Mouse (Mus musculus) embryo, embryonic 10 days (tissue): ENCODE measurements around the gene Larp4.
"Not testable (repeated sequence)": the region's sequence is repeated elsewhere in the genome, so short reads cannot be mapped to it uniquely, and the experiment has no call there.

Experiments
- DNase-seq: peaks from one replicate; pipeline ENCODE4 v3.0.0-alpha.2; 2015; ENCODE audit warnings: low spot score

Gene Larp4

DNA sequence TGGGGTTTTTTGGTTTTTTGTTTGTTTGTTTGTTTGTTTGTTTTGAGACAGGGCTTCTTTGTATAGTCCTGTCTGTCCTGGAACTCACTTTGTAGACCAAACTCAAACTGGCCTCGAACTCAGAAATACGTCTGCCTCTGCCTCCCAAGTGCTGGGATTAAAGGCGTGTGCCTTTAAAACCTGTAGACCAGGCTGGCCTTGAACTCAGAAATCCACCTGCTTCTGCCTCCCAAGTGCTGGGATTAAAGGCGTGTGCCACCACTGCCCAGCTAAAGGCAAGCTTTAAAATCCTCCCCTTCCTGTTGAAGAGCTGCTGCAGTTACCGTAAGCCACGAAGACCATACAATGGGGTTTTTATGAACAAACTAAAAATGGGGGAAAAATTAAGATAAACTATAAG is at the start of gene Larp4:
Gene Larp4, plus strand, starts transcription at position 301 of the 400 bp plus-strand sequence.
- not testable (repeated sequence) for DNase-seq

DNA sequence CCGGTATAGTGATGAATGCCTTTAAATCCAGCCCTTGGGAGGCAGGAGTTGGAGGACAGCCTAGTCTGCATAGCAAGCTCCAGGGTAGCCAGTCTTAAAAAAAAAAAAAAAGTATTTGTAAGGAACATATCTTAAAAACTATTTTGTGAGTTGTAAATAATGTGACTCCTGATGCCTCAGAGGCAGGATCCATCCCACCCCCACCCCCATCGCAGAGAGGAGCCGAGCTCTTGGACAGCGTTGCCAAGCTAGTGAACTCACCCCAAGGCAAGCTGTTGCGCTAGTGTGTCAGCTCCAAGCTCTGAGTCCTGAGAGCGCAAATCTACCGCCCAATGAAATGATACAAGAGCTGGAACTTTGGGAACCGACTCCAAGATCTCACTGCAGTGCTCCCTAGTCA is 38.6 kb upstream of the Larp4 start:
- no peak for DNase-seq

DNA sequence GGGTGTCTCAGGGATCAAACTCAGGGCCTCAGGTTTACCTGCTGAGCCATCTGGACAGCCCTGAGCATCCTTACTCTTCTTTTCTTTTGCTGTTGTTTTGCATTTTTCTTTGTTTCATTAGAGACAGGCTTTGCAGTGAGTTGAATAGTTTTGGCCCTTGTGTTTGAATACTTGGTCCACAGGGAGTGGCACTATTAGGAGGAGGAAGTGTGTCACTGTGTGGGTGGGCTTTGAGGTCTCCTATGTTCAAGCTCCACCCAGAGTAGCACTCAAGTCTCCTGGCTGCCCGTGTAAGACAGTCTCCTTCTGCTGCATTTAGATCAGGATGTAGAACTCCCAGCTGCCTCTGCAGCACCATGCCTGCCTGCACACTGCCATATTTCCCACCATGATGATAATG is 35.4 kb upstream of the Larp4 start:
- no peak for DNase-seq

DNA sequence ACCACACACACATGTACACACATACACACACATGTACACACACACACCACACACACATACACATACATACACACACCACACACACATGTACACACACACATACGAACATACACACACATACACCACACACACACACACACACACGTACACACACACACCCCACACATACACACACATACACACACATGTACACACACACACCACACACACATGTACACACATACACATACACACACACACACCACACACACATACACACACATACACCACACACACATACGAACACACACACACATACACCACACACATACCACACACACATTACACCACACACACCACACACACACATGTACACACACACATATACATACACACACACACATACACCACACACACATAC is 33.2 kb upstream of the Larp4 start:
- no peak for DNase-seq

DNA sequence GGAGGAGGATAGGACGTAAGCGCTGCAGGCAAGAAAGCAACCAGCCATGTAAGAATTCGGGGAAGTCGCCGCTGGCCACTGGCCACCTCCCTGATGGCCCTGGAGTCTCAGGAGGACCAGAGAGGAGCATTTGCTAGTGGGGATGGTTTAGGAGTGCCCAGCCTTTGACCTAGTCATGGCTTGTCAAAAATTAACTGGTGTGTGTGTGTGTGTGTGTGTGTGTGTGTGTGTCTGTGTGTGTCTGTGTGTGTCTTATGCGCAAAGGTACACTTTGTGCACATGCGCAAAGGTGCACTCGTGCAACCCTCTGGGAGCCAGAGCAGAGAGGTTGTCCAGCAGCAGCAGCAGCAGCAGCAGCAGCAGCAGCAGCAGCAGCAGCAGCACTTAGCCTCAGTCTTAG is 32.0 kb upstream of the Larp4 start:
- DNase-seq, result no peak

DNA sequence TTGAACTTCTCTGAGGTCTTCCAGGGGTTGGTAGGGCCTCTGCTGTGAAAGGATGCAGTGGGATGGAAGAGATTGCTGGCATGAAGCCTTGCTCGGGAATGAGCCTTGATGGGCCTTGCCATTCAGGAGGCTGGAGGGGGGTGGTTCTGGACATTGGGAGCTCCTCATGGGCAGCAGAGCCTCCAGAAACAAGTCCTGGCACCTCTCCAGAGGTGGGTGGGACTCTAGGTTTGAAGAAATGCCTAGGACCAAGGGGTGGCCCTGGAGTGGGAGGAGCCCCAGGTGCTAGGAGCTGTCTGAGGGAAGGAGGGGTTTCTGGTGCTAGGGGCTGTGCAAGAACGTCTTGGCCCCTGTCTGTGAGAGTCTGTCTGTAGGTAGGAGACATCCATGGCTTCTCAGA is 29.4 kb upstream of the Larp4 start:
- DNase-seq, result no peak

DNA sequence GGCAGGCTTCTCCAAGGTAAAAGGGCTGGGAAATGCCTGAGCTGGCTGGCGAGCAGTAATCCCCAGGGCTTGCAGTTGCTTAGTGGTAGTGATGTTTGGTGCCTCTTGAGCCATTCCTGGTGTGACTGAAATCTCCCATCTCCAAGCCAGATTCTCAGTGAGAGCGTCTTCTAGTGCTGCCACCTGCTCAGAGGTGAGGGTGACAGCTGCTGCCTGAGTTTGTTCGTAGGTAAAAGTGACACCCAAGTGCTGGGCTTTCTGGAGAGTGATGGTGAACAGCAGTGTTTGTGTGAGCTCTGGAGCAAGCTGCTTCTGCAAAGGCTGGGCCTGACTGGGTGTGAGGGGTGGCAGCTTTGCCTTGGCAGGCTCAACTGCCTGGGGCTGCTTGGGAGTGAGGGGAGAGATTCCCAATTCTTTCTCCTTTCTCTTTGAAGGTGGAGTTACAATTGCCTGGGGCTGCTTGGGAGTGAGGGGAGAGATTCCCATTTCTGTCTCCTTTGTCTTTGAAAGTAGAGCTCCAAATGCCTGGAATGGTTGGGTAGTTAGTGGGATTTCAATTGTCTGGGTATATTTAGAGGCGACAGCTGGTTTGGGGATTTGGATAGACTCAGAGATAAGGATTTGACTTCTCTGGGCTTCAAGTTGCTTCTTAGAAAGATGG is 28.8 kb upstream of the Larp4 start:
- DNase-seq, result no peak

DNA sequence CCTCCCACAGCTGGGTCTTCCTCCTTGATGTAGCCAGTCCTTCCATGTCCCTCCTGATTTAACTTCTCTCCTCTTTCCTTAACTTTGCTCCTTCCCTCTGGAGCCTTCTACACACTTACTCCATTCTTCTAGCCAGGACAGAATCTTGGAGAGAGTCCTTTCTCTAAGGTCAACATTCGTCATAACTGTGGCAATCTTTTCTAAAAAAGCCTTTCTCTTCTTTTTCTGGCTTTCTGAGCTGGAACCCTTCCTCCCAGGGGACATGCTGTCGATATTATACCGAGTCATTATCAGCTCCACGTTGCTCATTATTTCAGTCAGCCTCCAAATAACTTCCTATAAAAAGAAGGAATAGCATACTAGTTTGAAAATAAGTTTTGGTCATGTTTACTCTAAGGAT is 14.5 kb upstream of the Larp4 start:
- no peak for DNase-seq

DNA sequence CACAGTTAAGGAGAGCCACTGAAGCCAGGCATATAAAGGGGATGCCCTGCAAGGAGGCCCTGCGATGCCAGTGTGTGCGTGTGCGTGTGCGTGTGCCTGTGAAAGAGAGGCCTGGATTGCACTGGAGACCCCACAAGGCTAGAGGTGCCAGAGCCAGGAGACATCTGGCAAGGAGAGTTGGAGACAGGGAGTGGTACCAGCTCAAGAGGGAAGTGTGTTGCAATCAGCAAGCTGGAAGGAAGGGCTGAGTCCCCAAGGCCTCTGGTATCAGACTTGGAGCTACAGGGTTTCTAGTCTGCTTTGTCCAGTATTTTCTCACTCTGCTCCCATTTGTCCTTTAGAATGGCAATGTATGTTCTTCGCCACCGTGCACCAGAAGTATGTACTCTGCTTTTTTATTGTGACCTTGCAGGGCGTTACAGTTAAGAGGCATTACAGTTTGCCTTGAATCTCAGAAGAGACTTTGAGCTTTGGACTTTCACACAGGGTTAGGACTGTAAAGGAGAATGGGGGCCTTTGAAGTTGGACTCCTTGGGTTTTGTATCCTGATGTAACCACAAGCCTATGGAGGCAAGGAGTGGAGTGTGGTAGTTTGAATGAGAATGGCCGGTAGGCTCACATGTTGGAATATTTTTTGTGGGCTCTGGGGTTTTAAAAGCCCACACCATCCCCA is 4.6 kb upstream of the Larp4 start:
- DNase-seq, result no peak

DNA sequence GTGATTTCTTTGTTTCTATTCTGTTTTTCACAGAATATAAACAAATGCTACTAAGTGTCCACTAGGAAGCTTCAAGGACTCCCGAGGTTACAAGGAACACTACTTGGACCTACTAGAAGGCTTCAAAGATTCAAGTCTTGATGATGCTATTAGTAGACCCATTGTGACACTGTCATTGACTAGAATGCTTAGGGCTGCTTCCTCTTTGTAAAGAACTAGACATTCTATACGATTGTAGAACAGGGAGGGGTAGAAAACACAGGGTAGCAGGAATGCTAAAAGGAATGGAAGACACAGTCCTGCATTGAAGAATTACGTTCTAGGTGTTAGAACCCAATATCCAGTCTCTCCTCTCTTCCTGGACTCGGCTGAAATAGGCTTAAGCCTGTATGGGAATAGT is 2.9 kb upstream of the Larp4 start, which contains the start of gene Fam186a:
Gene Fam186a, minus strand, starts transcription at position 101 of the 400 bp plus-strand sequence.
- no peak for DNase-seq

DNA sequence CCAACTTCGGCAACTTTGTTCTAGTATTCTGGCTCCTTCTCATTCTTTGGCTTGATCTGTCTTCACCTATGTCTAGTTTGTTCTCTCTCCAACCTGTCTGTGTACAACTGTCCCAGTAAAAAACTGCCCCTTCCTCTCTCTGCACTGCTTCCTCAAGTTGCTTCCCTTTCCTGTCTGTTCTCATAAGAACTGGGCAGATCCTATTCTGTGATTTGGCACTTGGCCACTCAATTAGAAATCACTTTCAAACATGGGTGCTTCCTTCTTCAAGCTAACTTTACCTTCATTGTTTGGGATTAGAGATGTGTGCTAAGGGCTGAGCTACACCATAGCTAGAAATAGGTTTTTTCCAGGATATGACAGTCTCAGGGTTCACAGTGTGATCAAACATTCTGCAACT is 741 bp downstream of the Larp4 start:
- DNase-seq, result no peak

DNA sequence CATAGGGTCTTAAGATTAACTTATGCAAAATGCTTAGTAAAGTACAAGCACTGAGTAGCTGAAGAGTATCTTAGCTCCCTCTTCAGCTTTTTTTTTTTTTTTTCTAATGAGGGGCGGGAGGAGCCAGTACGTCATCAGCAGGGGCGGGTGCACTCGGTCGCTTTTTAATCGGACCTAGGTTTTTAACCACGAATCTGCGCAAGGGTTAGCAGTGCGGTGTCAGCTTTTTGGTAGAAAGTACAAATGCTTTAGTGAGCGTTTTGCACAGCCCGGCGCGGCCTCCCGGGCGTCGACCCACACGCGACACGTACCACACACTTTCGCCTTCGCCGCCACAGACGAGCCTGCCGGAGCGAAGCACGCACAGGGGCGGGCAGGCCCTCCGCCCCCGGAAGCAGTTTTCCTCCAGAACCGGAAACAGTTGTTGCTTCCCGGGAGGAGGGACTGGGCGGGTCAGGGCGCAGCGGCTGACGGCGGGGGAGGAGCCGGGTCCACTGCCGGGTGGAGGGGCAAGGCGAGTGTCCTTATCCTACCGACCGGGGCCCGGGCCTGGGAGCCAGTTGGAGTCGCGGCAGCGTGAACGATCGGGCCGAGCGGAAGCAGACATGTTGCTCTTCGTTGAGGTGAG is 2.6 kb downstream of the Larp4 start:
- DNase-seq, result peak; percentile 96

DNA sequence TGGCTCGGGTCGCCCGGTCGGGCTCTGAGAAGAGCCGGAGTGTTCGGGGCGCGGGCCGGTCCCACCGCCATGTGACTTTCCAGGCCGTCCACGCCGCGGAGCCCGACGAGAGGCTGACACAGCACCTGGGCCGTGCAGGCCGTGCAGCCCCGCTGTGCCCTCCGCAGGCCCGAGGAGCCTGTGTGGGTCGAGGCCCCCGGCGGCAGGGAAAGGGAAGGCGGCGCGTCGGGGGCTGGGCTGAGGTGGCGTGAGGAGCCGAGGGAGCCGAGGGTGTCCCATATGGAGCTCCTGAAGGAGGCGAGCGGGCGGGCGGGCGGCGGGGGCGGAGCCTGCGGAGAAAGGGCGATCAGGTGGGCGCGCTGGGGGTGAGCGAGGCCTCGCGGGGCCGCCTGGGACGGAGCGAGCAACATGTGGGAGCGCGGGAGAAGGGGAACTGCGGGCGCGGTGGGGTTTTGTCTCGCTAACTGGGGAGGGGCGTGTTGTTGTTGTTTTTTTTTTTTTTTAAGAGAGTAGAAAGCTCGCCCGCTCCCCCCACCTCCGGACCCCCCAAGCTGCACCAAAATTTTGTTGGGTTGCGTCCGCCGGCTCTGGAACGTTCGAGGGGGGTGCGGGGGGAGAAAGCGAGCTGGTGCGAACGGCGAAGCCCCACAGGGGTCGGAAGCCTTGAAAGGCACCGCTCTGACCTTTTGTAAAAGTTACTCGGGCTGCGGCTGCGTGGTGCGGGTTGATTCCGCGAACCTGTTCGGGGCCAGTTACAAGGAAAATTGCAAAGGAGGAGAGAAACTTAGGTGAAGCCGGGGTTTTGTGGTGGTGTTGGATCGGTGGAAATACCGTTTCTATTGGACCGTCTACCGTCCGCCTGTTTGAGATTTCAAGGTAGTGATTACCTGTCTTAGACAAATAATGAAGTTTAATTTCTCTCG is 3.4 kb downstream of the Larp4 start:
- peak; percentile 85 for DNase-seq

DNA sequence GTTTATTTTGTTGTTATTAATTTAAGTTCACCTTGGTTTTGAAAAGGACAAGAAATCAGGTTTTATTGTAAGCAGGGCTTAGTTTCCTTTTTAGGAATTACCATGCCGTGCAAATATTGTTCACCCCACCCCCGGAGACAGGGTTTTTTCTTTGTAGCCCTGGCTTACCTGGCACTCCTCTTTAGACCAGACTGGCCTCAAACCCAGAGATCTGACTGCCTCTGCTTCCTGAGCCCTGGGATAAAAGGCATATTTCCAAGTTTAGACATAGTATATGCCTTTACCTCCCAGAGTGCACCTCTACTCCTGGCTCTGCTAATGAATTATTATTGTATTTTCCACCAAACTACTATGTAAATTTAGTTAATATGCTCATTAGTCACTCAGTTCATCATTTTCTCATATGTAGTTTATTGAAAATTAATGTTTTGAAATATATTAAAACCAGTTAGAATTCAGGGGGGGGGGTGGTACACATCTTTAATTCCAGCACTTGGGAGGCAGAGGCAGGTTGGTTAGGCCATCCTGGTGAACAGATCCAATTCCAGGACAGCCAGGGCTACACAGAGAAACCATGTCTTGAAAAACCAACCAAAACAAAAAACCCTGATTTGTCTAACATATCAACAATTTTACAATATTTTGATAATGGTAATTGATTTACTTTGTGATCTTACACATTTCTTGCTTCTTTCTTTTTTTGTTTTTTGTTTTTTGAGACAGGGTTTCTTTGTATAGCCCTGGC is 4.8 kb downstream of the Larp4 start:
- DNase-seq, result no peak

DNA sequence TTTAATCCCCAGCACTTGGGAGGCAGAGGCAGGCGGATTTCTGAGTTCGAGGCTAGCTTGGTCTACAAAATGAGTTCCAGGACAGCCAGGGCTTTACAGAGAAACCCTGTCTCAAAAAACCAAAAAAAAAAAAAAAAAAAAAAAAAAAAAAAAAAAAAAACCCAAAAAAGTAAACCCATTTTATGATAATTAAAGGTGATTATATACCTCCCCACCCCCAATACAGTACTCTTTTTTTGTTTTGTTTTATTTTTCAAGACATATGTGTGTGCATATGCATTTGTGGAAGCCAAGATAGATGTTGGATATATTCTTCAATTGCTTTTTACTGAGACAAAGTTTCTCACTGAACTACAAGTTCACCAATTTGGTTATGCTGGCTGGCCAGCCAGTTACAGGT is 6.3 kb downstream of the Larp4 start:
- DNase-seq, result not testable (repeated sequence)

DNA sequence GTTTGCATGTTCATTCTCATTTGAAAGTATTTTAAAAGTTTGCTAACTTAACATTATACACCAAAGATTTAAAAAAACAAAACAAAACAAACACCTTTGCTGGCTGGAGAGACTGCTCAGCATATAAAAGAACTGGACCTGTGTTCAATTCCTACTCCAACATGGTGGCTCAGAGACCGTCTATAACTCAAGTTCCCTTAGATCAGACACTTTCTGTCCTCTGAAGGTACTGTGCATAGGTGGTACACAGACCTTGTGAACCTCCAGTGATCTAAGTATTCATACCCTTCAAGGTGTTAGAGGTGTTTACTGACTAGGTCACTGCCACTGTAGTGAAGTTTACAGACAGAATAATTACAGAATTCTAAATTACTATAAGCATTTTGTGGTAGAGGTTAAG is 9.4 kb downstream of the Larp4 start:
- no peak for DNase-seq

DNA sequence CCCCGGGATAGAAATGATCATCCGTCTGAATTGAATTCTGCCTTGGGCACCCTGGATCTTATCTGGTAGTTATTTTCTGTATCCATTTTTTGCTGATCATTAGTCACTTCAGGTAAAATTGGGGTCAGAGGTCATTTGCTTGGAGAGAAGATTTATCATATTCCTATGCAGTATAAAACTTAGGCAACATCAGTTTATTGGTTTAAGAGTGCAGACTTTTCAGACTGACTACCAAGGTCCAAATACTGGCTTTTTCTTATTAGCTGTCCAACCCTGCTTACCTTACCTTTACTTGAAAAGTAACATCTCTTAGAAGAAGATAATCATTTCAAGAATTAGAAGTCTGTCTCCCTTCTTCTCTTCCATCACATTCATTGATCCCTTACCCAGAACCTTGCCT is 9.8 kb downstream of the Larp4 start:
- DNase-seq, result no peak

DNA sequence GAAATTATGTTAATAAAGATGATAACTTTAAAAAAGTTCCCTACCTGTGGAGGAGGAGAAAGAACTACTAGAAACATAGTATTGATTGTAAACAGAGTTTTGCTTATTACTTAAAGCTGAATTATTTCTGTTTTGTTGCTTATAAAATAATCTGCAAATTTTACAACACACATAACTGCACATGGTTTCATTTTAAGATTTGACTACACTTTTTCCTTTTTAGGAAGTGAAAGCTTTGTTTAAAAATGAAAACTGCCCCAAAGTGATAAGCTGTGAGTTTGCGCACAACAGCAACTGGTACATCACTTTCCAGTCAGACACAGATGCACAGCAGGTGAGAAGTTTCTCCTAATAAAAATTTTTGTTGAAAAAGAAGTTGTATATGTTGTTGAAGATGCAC is 23.2 kb downstream of the Larp4 start:
- no peak for DNase-seq

DNA sequence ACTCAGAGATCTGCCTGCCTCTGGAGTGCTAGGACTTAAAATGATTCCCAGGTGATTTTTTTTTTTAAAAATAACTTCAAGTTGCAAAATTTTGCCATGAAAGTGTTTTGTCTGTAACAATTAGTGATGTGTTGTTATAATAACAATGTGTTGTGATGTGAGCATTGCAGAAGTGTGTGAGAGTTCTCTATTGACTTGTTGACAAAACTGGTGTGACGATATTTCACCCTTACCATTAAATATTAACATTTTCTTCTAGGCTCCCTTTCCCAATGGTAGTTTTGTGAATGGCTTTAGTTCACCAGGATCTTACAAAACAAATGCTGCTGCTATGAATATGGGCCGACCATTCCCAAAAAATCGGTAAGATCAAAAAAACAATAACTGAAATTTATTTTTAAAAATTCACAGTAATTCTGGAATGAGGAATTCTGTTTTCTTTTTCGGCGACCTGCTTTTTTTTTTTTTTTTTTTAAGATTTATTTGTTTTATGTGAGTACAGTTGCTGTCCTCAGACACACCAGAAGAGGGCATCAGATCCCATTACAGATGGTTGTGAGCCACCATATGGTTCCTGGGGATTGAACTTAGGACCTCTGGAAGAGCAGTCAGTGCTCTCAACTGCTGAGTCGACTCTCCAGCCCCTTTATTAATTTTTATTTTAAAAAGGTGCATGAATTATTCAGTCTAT is 27.4 kb downstream of the Larp4 start:
- no peak for DNase-seq

DNA sequence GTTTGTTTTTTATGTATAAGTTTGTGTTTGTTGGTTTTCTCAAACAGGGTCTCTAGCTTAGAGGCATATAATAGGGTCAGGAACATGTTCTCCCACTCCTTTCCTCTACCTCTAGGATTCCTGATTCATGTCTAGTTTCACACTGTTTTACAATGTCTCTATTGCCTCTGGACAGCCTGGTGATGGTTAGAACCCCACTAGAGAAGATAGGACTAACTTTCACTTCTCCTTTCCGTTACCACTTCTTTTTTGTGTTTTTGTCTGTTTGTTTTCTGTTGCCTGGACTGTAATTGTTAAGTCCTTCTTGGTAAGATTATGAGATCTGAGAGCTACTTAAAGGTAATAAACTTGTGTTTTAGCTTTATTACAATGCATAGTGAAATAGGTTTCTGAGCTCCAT is 29.5 kb downstream of the Larp4 start:
- no peak for DNase-seq

DNA sequence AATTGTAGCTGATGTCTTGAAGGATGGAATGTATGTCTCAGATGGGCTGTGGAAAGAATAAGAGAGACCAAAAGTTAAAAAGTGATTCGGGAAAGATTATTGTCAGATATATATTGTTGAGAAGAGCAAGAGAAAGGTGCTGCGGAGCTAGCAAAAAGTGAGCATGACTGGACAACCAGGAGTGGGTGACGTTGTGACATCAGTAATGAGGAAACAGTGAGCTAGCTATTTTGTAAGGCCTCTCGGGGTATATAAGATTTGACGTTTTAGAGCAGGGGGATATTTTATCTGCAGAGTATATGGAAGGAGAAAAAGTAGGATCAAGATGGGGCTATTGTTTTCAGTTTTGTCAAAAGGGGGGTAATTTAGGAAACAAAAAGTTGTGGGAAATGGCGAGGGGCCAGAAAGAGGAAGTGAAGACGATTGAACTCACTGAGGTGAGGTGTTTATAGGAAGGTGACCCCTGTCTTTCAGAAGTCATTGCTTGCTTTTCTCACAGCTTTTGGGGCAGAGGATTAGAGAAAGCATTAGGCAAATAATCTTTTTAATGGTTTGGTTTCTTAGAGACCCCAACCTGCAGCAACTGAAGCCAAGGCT is 34.9 kb downstream of the Larp4 start:
- no peak for DNase-seq
